Mouse (Mus musculus): ENCODE data around the gene Mms22l.

The Mms22l gene

GRCm38 (mm10) chr4:24496116-24496952 is at the start of gene Mms22l:
Mms22l (plus strand) TSS chr4:24496451.
- in situ Hi-C loops (cut with MboI, MseI): no loop called here

GRCm38 (mm10) chr4:24484046-24484445 is 12.2 kb upstream of the Mms22l start:
- in situ Hi-C loops (cut with MboI, MseI): loop anchor here in 1 of 2 experiments (10.0 kb wide), 1 partner anchor 411 kb away; the partner anchor contains the start of gene Ndufaf4

DNA sequence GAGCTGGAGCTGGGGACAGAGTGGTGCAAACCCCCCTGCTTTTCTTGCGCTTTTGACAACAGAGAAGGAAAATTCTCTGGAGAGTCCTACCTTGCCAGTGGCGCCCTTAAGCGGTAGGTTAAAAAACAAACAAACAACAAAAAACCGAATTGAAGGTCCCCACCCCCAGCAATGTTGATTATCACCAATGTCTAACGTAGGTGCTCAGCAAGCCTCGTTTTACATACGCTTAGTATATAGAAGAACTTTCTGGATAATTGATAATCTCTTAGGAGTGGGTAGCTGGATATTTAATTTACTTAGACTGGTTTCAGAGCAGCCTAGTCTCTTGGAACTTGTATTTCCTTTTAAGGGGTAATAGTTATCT is 685 bp downstream of the Mms22l start:
- in situ Hi-C loops (cut with MboI, MseI): no loop called here

GRCm38 (mm10) chr4:24509195-24509594 is 12.9 kb downstream of the Mms22l start:
- in situ Hi-C loops (cut with MboI, MseI): loop anchor here in 1 of 2 experiments (25.0 kb wide), 1 partner anchor 753 kb away; no protein-coding TSS in a partner anchor

- in situ Hi-C loops (cut with MboI, MseI): no loop called here
These were observed 40.7 kb downstream of the Mms22l start for GRCm38 (mm10) chr4:24536989-24537388.

- in situ Hi-C loops (cut with MboI, MseI): no loop called here
These were observed 47.2 kb downstream of the Mms22l start for GRCm38 (mm10) chr4:24543421-24543820.

- in situ Hi-C loops (cut with MboI, MseI): no loop called here
These were observed 48.5 kb downstream of the Mms22l start for GRCm38 (mm10) chr4:24544677-24545151.

DNA sequence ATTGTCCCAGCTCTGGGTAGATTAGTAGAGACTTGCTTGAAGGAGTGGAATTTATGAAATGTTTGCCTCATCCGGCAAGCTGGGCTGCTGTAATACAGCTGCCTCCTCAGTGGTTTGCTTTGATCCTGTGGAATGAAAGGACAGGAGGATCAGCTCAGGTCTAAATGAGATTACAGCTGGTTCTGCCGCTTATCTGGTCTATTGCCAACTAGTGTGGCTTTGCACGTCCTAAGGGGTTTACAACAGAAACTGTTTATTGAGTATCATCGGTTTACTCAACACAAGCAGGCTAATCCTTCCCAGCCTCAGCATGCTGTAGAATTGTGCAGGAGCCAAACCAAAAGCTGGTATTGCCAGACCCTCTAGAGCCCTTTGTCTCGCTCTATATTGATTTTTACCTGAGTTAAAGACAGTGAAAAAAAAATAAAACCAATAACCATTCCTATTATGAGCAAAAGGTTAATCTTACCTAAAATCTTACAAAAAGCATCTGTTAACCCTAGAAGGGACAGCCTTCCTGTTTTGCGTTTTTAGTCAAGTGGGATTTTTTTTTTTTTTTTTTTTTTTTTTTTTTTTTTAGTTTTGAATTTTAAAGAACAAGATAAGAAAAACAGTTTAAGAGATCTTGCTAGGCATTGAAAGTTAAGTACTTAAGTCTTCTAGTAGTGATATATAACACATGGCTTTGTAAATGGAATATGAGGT is 60.0 kb downstream of the Mms22l start:
- in situ Hi-C loops (cut with MboI, MseI): no loop called here

GRCm38 (mm10) chr4:24557149-24557548 is 60.9 kb downstream of the Mms22l start:
- in situ Hi-C loops (cut with MboI, MseI): no loop called here

DNA sequence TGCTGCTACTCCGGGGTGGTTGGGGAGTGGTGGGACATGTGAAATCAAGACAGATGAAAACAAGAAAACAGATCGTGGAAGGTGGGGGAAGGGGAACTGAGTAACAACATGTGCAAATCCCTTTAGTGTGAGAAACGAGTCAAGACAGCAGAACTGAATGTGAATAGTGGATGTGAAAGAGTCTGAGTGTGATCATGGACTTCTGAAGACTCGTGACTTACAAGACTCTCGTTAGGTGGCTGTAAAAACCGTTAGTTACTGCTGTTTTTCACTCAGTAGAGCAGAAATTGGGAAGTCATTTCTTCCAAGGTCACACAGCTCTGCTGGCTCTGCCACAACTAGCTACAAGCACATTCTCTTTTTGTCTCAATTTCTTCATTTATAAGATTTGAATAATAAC is 71.8 kb downstream of the Mms22l start:
- in situ Hi-C loops (cut with MboI, MseI): no loop called here

- in situ Hi-C loops (cut with MboI, MseI): no loop called here
These were observed 72.8 kb downstream of the Mms22l start for GRCm38 (mm10) chr4:24568989-24569556.

GRCm38 (mm10) chr4:24574276-24574675 is 78.0 kb downstream of the Mms22l start:
- in situ Hi-C loops (cut with MboI, MseI): no loop called here

DNA sequence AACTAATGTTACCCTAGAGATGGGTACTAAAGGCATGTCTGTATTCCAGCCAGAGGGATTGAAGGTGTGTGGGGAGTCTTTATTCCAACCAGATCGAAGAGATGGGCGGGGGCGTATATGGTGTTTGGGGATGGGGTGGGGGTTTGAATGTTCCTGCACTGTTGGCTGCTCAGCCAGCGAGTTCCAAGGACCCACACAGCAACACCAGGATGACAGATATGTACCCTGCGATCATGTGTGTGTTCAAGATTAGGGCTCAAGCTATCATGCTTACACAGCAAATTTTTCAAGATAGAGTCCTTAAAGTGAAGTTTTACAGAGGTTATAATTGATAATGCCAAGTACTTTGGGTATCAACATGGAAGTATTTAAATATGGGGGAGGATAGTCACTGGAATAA is 81.3 kb downstream of the Mms22l start:
- in situ Hi-C loops (cut with MboI, MseI): no loop called here

DNA sequence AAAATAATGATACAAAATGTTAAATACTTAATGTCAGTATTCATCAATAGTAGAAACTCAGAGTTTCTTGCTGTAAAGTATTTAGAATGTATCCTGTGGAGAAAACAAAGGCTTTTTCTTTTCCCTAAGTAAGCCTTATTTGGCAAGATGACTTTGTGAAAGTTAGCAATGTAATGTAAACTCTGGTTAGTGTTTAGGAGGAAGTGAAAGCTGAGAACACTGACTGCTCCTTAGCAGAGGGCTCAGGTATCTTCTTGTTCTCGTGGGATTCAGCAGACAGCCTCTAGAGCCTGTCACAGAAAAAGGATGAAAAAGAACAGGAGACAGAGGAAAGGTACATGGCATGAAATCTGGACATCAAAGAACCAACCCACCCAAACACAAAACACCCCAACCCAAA is 86.0 kb downstream of the Mms22l start:
- in situ Hi-C loops (cut with MboI, MseI): no loop called here

- in situ Hi-C loops (cut with MboI, MseI): no loop called here
These were observed 87.7 kb downstream of the Mms22l start for GRCm38 (mm10) chr4:24583997-24584396.

- in situ Hi-C loops (cut with MboI, MseI): no loop called here
These were observed 98.6 kb downstream of the Mms22l start for GRCm38 (mm10) chr4:24594824-24595223.

DNA sequence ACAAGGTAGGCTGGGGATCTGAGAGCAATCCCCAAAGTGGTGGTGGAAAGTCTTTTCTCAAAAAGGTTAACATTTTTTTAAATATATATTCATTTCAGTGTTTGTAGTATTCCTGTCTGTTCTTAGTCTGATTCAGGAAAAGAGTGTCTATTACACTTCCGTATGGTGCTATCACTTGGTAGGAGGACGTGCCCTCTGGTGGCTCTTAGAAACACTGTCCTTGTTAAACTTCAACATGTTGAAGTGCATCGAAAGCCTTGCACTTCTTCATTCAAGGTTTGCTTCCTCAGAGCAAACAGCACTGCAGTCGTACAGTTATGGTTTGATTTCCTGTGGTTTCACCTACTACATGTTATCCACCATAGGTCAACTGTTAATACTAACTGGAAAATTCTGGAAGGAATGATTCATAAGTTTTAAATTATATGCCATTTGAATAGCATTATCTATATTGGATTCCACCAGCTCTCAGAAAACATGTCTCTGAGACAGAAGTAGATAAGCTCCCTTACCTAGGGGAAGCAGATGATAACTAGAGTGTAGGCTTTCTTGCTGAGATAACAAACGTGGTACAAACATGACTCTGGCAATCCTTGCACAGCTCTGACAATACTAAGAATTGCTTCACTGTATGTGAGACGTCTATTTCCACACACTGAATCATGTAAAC is 100.8 kb downstream of the Mms22l start:
- in situ Hi-C loops (cut with MboI, MseI): no loop called here

GRCm38 (mm10) chr4:24598637-24599036 is 102.4 kb downstream of the Mms22l start:
- in situ Hi-C loops (cut with MboI, MseI): no loop called here

DNA sequence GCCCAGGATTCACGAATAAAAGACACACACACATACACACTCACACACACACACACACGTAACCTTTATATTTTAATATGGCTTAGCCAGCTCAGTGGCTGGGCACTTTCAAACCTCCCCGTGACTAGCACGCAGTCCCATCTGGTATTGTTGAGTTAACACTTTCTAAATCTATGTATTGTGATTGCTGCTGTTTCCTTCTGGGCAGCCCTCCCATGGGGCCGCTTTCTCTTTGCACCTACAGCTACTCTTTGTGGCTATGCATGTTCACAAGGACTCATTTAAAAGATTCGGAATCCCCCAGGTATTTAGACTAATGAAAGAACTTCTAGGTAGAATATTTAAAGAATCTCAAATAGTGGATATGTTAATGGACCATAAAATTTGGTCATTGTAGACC is 105.5 kb downstream of the Mms22l start:
- in situ Hi-C loops (cut with MboI, MseI): loop anchor here in 1 of 2 experiments (25.0 kb wide), 2 partner anchors 286 to 739 kb away; partner anchors contain the start of gene Ndufaf4

- in situ Hi-C loops (cut with MboI, MseI): loop anchor here in 1 of 2 experiments (25.0 kb wide), 2 partner anchors 278 to 747 kb away; partner anchors contain the start of gene Ndufaf4
These were observed 112.8 kb downstream of the Mms22l start for GRCm38 (mm10) chr4:24609085-24609484.

GRCm38 (mm10) chr4:24609564-24609963 is 113.3 kb downstream of the Mms22l start:
- in situ Hi-C loops (cut with MboI, MseI): loop anchor here in 1 of 2 experiments (25.0 kb wide), 2 partner anchors 278 to 747 kb away; partner anchors contain the start of gene Ndufaf4
